Mouse (Mus musculus): ENCODE measurements around the gene Plxna1. TPM values are rescaled to one million over a fixed set of nuclear protein-coding genes. Genes with fewer than 3 reads are reported as not detected.

Plxna1 gene
- polyA plus RNA-seq, 1 experiment: not detected

DNA sequence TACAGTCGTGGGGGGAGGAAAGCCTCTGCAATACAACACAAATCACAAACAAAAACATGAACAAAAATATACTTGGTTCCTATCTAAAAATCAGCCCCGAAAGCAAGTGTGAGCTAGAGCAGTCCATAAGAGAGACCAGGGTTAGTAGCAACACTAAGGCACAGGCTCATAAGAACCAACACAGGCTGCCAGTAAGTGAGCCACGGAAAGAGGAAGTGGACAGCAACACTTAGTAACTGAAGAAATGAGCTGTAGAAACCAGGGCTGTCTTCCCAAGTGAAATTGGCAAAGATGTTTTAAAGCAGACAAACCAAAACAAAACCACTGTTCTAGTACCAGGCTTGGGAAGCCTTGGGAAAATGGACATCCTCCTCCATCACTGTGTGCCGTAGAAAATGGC lies 35.5 kb upstream of the Plxna1 start:
- WGBS: 83% methylated on average over 4 of the region's 4 CpGs
- no peak for TF ChIP-seq POLR2A (IDR thresholded peaks at IDR 0.05; ENCODE audit: insufficient read depth, low read depth, low read length)
- TF ChIP-seq CTCF (IDR thresholded peaks at IDR 0.05; ENCODE audit: insufficient read depth, low read depth, low read length): no peak
- no peak overlapping the region for H3K4me3 ChIP-seq (ENCODE audit: insufficient read depth, low read depth, low read length)
- H3K4me1 ChIP-seq (ENCODE audit: control insufficient read depth, insufficient read depth, low read length): no peaks in the 10 kb centered on the region
- no peak overlapping the region for H3K27ac ChIP-seq (ENCODE audit: insufficient read depth, low read depth, low read length)

DNA sequence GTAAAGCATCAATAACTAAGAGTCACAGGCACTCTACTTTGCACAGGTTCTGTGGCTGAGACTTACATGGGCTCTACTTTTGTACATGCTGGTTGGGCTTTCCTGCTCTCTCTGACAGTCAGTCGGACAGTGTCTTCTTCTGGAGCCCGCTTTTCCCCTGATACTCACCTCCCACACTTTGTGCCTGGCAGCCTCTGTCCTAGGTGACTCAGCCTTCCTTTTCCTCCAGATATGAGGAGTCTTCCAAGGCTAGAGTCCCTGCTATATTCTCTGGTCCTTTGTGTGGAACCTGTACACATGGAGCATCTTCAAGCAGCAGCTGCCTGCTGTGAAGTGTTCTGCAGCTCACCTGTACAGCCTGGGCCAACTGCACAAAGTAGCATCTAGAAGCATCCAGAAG lies 31.4 kb upstream of the Plxna1 start:
- WGBS: 77% methylated on average over 2 of the region's 2 CpGs
- no peak overlapping the region for H3K4me3 ChIP-seq (ENCODE audit: insufficient read depth, low read depth, low read length)

DNA sequence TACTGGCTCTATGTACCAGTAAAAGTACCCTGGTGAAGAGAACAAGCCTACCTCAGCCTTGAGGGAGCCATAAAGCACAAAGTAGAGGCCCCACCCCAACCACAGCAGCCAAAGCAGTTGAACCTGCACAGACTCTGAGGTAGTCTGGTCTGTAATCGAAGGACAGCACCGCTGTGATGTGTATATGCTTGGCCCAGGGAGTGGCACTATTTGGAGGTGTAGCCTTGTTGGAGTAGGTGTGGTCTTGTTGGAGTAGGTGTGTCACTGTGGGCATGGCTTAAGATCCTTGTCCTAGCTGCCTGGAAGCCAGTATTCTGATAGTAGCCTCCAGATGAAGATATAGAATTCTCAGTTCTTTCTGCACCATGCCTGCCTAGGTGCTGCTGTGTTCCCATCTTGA lies 29.8 kb upstream of the Plxna1 start:
- WGBS: 95% methylated on average over 2 of the region's 2 CpGs
- TF ChIP-seq POLR2A (IDR thresholded peaks at IDR 0.05; ENCODE audit: insufficient read depth, low read depth, low read length) (no peak), CTCF (IDR thresholded peaks at IDR 0.05; ENCODE audit: insufficient read depth, low read depth, low read length) (no peak)

More for the DNA sequence above, 31.4 kb upstream of the Plxna1 start:
- no peaks in the 10 kb centered on the region for H3K4me1 ChIP-seq (ENCODE audit: control insufficient read depth, insufficient read depth, low read length)
- TF ChIP-seq POLR2A (IDR thresholded peaks at IDR 0.05; ENCODE audit: insufficient read depth, low read depth, low read length) (no peak), CTCF (IDR thresholded peaks at IDR 0.05; ENCODE audit: insufficient read depth, low read depth, low read length) (no peak)
- no peak overlapping the region for H3K27ac ChIP-seq (ENCODE audit: insufficient read depth, low read depth, low read length)

DNA sequence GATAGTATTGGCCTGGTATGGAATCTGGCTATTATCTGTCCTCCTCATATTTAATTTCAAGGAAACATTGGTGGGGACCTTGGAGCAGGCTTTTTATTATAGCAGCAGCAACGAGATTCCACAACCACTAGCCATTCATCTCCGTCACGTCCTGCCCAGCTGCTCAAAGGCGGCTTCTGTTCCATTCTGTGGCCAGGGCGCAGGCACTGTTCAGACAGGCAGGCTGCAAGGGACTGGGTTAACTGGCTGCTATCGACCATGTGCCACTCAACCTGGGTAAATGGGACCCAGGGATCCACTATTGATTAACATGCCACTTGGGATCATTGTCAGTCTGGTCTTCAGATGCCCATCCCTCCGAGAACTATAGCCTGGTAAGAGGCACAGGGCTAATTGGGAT lies 27.4 kb upstream of the Plxna1 start:
- Histone ChIP-seq H3K4me3 (ENCODE audit: insufficient read depth, low read depth, low read length) (no peak overlapping the region), H3K27ac (ENCODE audit: insufficient read depth, low read depth, low read length) (no peak overlapping the region), H3K4me1 (ENCODE audit: control insufficient read depth, insufficient read depth, low read length) (no peaks in the 10 kb centered on the region)
- 83% methylated on average over 7 of the region's 7 CpGs for WGBS
- TF ChIP-seq CTCF (IDR thresholded peaks at IDR 0.05; ENCODE audit: insufficient read depth, low read depth, low read length) (no peak), POLR2A (IDR thresholded peaks at IDR 0.05; ENCODE audit: insufficient read depth, low read depth, low read length) (no peak)

More for the DNA sequence above, 29.8 kb upstream of the Plxna1 start:
- H3K4me3 ChIP-seq (ENCODE audit: insufficient read depth, low read depth, low read length): no peak overlapping the region
- H3K4me1 ChIP-seq (ENCODE audit: control insufficient read depth, insufficient read depth, low read length): no peaks in the 10 kb centered on the region
- H3K27ac ChIP-seq (ENCODE audit: insufficient read depth, low read depth, low read length): no peak overlapping the region

DNA sequence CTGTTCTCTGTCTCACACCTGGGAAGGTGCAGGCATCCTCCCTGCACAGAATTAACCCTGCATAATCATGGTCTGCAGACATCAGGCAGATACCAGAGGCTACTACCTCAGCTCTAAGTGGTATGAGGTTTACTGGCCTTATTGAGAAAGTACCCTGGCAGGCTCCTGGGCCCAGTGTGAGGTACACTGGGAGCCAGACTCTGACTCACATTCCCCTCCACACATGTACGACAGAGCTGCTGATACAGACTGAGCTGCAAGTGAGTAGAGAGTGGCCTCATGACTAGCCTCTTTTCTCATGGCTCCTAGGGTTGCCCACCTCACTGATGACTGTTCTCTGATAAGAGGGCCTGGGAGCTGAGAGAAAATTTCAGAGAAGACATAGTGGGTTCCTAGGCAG lies 24.5 kb upstream of the Plxna1 start:
- TF ChIP-seq CTCF (IDR thresholded peaks at IDR 0.05; ENCODE audit: insufficient read depth, low read depth, low read length) (no peak), POLR2A (IDR thresholded peaks at IDR 0.05; ENCODE audit: insufficient read depth, low read depth, low read length) (no peak)
- WGBS: 72% methylated on average over 1 of the region's 1 CpGs

DNA sequence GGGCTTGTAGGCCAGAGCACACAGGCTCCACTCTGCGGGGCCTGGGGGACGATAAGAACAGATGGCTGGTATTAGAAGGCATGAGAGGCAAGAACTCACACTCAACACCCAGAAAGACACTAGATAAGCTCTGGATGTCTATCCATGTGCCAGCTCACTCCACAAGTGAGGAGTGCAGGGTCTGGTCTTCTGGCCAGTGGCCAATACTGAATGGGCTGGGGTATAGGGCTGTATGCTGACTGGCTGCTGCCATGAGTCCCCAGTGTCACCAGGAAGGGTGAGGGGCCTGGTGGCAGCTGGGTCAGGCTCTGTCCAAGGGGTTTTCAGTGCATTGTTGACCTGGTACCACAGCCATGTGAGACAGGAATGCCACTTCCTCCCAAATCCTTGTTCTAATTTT lies 22.3 kb upstream of the Plxna1 start:
- peaks cover 4% of the 10 kb centered on the region; the same call in 1 of the 2 replicates for H3K4me1 ChIP-seq (ENCODE audit: control insufficient read depth, insufficient read depth, low read length)
- TF ChIP-seq CTCF (IDR thresholded peaks at IDR 0.05; ENCODE audit: insufficient read depth, low read depth, low read length): no peak
- TF ChIP-seq POLR2A (IDR thresholded peaks at IDR 0.05; ENCODE audit: insufficient read depth, low read depth, low read length): no peak
- 98% methylated on average over 2 of the region's 2 CpGs for WGBS
- no peak overlapping the region for H3K27ac ChIP-seq (ENCODE audit: insufficient read depth, low read depth, low read length)
- no peak overlapping the region for H3K4me3 ChIP-seq (ENCODE audit: insufficient read depth, low read depth, low read length)

More for the DNA sequence above, 24.5 kb upstream of the Plxna1 start:
- H3K4me3 ChIP-seq (ENCODE audit: insufficient read depth, low read depth, low read length): no peak overlapping the region
- H3K4me1 ChIP-seq (ENCODE audit: control insufficient read depth, insufficient read depth, low read length): no peaks in the 10 kb centered on the region
- H3K27ac ChIP-seq (ENCODE audit: insufficient read depth, low read depth, low read length): no peak overlapping the region

DNA sequence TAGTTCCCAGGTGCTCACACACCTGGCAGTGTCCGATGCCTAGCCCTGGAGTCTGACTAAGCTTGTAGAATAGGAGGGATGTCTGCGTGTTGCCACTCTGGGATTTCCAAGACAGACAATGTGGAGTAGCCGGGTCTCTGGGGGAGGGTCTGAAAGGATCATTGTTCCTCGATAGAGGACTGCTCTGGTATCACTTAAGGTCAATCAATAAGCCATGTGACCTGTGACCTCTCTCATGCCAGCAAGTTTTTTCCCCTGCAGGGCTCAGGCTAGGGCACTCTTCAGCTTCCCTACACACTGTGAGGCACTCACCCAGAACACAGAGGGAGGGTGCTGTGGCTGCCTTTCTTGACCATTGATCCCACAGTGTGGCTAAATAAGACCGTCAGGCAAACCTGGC lies 19.4 kb upstream of the Plxna1 start:
- Histone ChIP-seq H3K4me3 (ENCODE audit: insufficient read depth, low read depth, low read length) (no peak overlapping the region), H3K27ac (ENCODE audit: insufficient read depth, low read depth, low read length) (no peak overlapping the region), H3K4me1 (ENCODE audit: control insufficient read depth, insufficient read depth, low read length) (peaks cover 10% of the 10 kb centered on the region)
- TF ChIP-seq CTCF (IDR thresholded peaks at IDR 0.05; ENCODE audit: insufficient read depth, low read depth, low read length) (no peak), POLR2A (IDR thresholded peaks at IDR 0.05; ENCODE audit: insufficient read depth, low read depth, low read length) (no peak)
- WGBS: 80% methylated on average over 5 of the region's 5 CpGs

DNA sequence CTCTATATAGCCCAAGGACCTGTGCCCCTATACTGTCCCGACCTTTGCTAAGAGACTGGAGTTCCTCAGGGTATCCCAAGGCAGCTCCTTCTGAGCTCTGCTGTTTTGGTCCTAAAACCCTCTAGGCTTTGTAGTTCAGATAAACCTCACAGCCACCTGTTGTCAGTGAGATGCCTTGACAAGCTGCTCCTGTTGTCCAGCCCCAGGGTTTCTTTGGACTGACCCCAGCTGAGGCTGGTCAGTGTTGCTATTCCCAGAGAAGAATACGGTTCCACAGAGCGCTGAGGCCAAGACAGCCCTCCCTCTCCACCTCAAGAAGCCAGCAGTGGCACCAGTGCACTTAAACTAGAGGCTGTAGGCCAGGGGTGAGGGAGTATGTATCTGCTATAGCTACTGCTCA lies 18.8 kb upstream of the Plxna1 start:
- peaks cover 10% of the 10 kb centered on the region for H3K4me1 ChIP-seq (ENCODE audit: control insufficient read depth, insufficient read depth, low read length)
- WGBS: 73% methylated on average over 3 of the region's 3 CpGs
- no peak overlapping the region for H3K27ac ChIP-seq (ENCODE audit: insufficient read depth, low read depth, low read length)
- no peak overlapping the region for H3K4me3 ChIP-seq (ENCODE audit: insufficient read depth, low read depth, low read length)
- TF ChIP-seq POLR2A (IDR thresholded peaks at IDR 0.05; ENCODE audit: insufficient read depth, low read depth, low read length) (no peak), CTCF (IDR thresholded peaks at IDR 0.05; ENCODE audit: insufficient read depth, low read depth, low read length) (no peak)

DNA sequence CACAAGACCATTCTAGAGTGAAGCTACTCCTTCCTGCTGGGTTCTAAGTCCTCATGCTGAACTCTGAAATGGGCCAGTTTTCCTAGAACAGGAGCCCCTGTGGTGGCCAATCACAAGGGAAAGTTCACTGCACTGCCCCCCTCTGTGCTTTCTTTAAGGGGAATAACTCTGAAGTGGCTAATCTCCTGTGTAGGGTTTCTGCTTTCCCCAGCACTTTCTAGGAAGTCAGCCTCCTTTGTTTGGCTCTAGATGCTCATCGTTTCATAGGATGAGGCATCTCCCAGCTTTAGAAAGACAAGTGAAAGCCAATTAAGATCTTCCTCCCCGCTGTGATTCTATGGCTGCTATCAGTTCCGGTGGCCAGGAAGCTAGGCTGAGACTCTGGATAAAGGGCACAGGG lies 18.3 kb upstream of the Plxna1 start:
- Histone ChIP-seq H3K4me3 (ENCODE audit: insufficient read depth, low read depth, low read length) (no peak overlapping the region), H3K4me1 (ENCODE audit: control insufficient read depth, insufficient read depth, low read length) (peaks cover 10% of the 10 kb centered on the region), H3K27ac (ENCODE audit: insufficient read depth, low read depth, low read length) (no peak overlapping the region)
- WGBS: 64% methylated on average over 3 of the region's 3 CpGs
- TF ChIP-seq POLR2A (IDR thresholded peaks at IDR 0.05; ENCODE audit: insufficient read depth, low read depth, low read length) (no peak), CTCF (IDR thresholded peaks at IDR 0.05; ENCODE audit: insufficient read depth, low read depth, low read length) (no peak)

DNA sequence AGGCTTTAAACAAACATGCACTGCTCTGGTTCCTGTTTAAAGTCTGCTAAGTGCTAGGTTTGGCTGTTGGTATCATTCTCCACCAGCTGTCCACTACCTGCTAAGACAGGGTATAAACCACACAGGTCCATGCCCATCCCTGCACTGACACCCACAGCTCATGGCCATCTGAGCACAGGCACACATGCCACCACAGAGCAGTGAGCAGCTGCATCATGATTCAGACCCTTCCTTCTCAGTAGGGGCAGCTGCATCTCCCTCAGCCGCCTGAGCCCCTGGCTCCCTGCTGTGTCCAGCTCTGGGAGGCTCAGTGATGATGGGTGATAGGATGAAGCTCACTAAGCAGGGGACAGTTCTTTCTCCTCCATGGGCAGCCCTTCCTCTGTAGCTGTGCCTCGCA lies 15.8 kb upstream of the Plxna1 start:
- Histone ChIP-seq H3K4me3 (ENCODE audit: insufficient read depth, low read depth, low read length) (no peak overlapping the region), H3K27ac (ENCODE audit: insufficient read depth, low read depth, low read length) (no peak overlapping the region), H3K4me1 (ENCODE audit: control insufficient read depth, insufficient read depth, low read length) (peaks cover 10% of the 10 kb centered on the region)
- 46% methylated on average over 2 of the region's 2 CpGs for WGBS
- TF ChIP-seq CTCF (IDR thresholded peaks at IDR 0.05; ENCODE audit: insufficient read depth, low read depth, low read length) (no peak), POLR2A (IDR thresholded peaks at IDR 0.05; ENCODE audit: insufficient read depth, low read depth, low read length) (no peak)
